Mouse (Mus musculus) c-Kit-positive CD71-positive TER-119-positive erythroid progenitor cells, embryonic 14.5 days (primary cell): ENCODE results near the gene Clca3a1.
A peak's percentile ranks its signal among the peaks of the same experiment; 100 is the strongest.
"Not testable (repeated sequence)": the region's sequence is repeated elsewhere in the genome, so short reads cannot be mapped to it uniquely, and the experiment has no call there.

ENCODE experiments used
- DNase-seq: peaks from one replicate; pipeline ENCODE4 v3.0.0-alpha.2; 2013; ENCODE audit warnings: low spot score

Clca3a1 gene

DNA sequence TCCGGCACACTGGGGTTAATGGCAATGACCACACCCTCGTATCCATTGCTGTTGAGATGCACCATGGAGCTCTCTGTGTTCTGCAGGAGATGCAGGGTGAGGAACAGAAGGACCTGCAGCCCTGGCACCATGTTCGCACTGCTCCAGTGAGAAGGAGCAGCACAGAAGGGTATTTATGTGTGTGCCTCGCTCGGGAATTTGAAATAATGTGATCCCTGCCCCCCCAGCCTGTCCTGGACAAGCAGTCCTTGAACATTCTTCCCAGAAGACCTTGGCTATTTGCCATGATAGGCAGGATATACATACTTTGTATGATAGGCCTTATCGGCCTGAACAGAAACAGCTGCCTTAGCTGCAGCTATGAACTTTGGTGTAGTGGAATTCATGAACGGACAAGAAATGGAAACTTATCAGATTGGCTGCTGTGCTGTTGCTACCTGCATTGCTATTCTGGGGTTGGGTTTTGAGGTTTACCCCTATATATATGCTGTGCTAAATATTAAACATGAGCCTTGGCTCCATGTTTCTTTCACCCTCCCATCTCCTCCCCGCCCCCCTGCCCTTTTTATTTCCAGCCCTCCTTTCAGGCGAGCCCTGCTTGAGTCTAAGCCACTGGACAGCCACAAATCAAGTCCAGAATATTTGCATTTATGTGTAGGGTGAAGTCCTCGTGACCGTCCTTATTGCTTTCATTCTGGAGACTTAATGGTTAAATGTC, at the start of gene Clca3a1:
TSS of gene Clca3a1 (minus strand) at position 386 of the 718 bp plus-strand sequence.
- DNase-seq: peak; percentile 42

DNA sequence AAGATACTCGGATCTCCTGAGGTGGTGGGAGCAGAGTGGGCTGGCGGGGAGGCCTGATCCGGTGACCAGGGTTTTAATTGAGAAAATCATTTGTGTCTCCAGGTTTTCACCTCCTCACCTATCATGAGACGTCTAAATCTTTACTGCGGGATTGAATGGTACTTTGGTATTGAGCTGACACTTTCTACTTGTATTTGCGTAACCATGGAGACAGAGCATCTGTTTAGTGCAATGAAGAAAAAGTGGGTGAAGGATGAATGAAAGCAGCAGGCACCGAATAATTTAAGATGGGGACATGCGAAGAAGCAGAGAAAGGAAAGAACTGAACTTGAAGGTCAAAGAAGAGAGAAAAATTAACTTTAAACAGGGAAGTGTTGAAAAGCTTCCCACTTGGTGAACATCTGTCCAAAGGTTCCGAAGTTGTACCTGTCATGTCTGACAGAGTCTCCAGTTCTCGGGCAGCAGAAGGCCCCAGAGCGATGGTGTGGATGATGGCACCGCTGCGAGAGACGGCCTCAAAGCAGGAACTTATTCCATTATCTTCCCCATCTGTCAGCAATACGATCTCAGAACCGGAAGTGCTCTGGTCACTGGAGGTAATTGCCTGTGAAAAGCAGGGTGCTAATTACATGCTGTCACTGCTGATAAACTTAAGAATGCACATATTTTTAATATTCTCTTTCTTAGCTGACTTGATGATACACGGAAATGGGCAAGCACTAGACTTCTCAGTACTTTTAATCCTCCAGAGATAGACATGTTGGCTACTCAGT, 47.6 kb upstream of the Clca3a1 start:
- DNase-seq: not testable (repeated sequence)

DNA sequence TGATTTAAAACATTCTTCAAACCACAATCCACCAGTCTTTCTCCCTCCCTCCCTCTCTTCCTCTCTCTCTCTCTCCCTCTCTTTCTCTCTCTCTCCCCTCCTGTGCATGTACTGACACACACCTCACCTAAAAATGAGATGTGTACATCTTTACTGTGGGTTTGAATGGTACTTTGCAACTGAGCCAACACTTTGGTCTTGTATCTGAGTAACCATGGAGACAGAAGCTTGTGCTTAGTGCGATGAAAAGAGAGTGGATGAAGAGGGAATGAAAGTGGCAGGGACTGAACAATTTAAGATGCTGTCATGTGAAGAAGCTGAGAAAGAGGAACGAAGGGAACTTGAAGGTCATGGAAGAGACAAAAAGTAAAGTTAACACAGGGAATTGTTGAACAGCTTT, 45.8 kb upstream of the Clca3a1 start:
- not testable (repeated sequence) for DNase-seq

DNA sequence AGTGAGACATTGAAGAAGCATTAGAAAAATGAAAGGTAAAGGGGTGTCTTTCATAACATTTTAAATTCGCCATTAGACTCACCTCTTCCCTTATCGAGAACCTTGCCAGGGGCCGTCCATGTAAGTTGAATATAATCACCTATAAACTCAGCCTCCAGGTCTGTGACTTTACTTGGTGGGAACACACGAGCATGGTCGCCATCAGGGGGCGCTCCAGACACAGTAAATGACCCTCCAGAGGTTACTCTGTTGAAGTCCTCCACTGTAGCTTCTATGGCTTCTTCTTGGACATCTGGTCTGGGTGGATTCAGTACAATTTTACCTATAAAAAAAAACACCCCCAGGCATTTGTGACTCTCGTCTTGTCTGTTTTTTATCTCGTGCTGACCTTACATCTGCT, 41.1 kb upstream of the Clca3a1 start:
- DNase-seq: peak; percentile 41

DNA sequence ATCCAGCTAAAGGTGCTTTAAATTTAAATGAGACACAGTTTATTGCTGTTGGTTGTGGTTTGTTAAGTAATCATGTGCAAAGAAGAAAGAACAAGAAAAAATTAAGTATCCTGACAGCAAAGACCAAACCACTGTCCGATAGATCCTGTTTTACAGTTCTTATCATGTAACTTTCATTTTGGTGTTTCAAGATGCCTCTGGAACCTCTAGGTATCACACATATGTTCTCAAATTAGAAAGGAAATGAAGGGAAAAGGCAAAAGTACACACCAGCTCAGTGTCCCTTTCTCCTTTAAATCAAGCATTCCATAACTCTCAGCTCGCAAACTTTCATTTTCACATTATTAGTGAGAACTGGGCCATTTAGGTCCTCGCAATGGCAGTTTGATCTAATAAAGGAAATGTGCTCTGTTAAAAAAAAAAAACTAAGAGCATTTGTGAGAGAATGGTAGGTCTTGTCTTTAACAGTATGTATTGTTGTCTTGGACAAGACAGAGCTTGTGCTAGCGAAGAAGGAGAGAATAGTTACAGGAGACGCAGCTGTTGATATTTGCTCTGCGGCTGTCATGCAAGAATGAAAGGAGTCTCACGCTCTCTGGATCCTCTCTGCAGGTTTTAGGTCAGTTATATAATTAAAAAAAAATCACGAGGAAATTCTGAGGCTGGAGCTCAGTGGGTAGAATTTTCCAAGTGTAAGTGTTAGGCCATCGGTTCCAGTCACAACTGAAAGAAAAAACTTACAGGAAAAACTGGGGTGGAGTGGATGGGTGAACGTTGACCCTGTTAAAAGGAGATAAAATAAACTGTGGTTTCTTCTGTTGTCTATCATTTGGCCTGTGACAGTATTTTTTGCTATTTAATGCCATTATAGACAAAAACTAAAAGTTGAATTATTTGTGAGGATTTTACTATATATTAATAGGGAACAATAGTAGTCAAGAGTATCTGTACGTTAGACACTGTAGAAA, 24.7 kb upstream of the Clca3a1 start:
- DNase-seq: no peak

DNA sequence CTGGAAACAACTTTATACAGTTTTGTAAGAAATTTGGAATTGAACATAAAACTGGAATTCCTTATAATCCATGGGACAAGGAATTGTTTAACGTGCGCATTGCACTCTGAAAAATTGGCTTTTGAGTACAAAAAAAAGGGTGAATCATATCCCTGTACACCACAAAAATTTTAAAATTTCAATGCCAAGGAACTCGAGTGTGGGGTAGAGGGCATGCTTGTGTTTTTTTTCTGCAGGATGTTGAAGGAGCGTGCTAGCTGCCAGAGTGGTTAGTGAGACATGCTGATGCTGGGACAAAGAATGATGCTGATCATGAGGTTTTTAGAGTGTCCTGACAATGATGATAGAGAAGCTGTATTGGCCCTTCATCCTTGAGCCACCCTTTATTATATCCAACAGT, 4.4 kb upstream of the Clca3a1 start:
- no peak for DNase-seq

DNA sequence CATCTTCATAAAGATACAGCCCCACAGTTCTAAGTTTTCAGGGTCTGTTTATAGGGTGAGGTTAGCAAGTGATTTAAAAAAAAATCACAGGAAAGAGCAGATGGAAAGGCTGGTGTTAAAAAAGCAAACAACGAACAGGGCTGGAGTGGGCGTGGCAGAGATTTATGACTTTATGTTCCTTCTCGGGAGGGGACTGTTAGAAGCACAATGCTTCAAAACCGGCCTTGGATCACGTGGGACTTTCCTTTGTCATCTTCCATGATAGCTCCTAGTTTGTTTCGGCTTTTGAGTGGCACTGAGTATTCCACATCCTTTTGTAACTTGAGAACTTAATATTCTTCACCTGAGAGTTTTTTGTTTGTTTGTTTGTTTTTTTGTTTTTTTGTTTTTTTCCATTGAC, 677 bp upstream of the Clca3a1 start:
- no peak for DNase-seq

DNA sequence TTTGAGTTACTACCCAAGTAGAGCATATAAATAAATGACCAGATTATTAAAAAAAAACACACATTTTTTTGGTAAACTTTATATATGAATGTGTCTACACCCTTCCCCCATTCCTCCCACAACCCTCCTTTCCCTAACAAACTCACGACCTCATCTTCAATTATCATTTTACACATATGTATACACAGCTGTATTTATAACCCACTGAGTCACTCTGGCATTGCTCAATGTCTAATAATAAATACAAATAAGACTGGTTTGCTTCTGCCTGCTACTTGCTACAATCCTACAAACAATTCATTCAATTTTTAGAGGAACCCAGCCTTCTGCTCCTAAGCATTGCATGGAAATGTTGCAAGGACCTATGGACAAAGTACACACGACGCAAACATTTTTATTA, 1.1 kb downstream of the Clca3a1 start:
- no peak for DNase-seq

DNA sequence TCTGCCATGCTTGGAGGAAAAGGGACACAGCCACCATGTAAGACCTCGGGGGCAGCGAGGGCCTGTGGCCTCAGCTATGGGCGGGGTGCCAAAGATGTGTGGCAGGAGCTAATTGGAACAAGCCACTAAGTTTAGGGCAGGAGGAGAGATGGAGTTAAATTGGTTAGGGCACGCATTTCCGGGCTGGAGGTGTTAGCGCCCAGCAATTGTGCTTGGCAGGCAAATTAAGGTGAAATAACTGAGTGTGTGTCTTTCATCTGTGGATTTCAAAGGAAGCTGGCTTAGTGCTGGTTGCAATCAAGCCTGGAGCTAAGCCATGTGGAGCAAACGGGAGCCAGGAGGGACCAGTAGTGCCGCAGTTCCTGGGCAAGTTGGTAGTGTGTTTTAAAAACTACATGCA, 4.7 kb downstream of the Clca3a1 start:
- not testable (repeated sequence) for DNase-seq

DNA sequence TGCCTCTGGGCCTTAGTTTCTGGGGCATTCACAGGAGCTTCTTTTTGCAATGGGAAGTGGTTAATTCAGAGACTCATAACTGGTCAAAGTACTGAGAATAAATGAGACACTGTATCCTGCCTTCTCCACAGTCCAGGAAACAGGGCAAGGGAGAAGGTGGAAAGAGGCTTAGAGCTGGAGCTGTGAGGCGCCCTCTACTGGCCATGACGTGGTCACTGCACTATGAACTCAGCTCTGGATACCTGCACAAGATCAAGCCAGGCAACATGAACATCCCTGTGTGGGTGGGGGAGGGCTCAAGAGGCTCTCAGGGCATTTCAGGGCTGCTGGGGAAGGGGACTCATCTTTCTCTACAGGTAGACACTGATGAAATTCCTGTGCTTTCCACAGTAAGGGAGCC, 7.7 kb downstream of the Clca3a1 start:
- DNase-seq: peak; percentile 23

DNA sequence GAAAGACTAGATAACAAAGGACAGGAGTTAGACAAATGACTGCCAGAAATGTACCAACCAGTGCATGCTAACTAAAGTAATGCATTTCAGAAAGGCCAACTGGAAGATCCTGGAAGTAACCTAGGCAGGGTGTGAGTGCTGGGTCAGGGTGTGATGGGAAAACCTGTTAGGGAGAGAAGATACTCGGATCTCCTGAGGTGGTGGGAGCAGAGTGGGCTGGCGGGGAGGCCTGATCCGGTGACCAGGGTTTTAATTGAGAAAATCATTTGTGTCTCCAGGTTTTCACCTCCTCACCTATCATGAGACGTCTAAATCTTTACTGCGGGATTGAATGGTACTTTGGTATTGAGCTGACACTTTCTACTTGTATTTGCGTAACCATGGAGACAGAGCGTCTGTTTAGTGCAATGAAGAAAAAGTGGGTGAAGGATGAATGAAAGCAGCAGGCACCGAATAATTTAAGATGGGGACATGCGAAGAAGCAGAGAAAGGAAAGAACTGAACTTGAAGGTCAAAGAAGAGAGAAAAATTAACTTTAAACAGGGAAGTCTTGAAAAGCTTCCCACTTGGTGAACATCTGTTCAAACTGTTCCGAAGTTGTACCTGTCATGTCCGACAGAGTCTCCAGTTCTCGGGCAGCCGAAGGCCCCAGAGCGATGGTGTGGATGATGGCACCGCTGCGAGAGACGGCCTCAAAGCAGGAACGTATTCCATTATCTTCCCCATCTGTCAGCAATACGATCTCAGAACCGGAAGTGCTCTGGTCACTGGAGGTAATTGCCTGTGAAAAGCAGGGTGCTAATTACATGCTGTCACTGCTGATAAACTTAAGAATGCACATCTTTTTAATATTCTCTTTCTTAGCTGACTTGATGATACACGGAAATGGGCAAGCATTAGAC, 11.5 kb downstream of the Clca3a1 start:
- not testable (repeated sequence) for DNase-seq

DNA sequence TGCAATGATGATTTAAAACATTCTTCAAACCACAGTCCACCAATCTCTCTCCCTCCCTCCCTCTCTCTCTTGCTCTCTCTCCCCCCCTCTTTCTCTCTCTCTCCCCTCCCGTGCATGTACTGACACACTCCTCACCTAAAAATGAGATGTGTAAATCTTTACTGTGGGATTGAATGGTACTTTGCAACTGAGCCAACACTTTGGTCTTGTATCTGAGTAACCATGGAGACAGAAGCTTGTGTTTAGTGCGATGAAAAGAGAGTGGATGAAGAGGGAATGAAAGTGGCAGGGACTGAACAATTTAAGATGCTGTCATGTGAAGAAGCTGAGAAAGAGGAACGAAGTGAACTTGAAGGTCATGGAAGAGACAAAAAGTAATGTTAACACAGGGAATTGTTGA, 13.1 kb downstream of the Clca3a1 start:
- not testable (repeated sequence) for DNase-seq

DNA sequence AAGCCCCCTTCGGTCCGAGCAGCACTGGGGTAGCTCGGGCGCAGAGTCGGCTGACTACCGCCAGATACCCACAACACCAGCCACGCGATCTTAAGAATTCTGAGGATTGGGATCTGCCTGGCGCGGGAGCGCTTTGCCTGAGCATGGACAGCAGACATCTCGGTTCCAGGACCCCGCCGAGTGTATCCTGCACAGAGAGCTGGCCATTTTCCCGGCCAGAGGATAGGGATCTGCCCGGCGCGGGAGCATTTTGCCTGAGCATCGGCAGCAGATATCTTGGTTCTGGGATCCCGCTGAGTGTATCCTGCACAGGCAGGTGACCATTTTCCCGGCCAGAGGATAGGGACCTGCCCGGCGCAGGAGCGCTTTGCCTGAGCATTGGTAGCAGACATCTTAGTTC, 22.4 kb downstream of the Clca3a1 start:
- DNase-seq: not testable (repeated sequence)

DNA sequence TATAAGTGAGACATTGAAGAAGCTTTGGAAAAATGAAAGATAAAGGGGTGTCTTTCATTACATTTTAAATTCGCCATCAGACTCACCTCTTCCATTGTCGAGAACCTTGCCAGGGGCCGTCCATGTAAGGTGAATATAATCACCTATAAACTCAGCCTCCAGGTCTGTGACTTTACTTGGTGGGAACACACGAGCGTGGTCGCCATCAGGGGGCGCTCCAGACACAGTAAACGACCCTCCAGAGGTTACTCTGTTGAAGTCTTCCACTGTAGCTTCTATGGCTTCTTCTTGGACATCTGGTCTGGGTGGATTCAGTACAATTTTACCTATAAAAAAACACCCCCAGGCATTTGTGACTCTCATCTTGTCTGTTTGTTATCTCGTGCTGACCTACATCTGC, 23.9 kb downstream of the Clca3a1 start:
- no peak for DNase-seq

DNA sequence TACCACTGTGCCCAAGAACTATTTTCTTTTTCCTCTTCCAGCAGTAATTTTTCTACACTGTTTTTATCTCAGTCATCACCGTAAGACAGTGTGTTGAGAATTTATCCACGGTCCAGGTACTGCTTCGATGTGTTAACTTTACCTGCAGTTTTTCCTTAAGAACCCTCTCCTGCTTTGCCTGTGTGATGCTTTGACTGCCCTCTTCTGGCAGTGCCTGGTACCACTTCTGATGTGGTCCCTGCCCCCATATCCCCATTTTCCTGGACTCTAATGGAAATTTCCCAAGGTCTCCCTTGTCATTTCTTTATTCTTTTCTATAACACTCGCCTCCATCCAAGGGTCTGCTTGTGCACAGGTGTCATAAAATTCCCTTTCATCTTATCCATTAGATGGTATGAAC, 37.3 kb downstream of the Clca3a1 start:
- peak; percentile 57 for DNase-seq

DNA sequence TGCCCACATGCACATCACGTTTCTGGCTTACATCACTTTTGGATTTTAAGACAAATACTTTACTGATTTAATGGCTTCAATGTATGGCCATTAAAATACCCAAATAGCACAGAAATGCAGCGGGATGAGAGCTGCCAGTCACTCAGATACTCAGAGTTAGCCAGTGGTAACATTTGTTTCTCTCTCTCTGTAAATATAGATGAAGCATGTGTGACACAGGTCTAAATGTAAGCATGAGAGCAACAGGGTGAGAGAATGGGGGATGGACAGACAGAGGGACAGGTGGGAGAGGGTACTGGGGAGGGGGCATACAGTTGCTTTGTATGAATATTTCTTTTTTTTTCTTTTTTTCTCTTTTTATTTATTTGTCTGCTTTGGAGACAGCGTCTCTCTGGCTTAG, 38.2 kb downstream of the Clca3a1 start:
- not testable (repeated sequence) for DNase-seq

DNA sequence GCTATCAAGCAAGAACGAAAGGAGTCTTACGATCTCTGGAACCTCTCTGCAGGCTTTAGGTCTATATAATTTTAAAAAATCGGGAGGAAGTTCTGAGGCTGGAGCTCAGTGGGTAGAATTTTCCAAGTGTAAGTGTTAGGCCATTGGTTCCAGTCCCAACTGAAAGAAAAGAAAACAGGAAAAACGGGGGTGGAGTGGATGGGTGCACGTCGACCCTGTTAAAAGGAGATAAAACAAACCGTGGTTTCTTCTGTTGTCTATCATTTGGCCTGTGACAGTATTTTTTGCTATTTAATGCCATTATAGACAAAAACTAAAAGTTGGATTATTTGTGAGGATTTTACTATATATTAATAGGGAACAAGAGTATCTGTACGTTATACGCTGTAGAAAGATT, 38.9 kb downstream of the Clca3a1 start:
- no peak for DNase-seq

DNA sequence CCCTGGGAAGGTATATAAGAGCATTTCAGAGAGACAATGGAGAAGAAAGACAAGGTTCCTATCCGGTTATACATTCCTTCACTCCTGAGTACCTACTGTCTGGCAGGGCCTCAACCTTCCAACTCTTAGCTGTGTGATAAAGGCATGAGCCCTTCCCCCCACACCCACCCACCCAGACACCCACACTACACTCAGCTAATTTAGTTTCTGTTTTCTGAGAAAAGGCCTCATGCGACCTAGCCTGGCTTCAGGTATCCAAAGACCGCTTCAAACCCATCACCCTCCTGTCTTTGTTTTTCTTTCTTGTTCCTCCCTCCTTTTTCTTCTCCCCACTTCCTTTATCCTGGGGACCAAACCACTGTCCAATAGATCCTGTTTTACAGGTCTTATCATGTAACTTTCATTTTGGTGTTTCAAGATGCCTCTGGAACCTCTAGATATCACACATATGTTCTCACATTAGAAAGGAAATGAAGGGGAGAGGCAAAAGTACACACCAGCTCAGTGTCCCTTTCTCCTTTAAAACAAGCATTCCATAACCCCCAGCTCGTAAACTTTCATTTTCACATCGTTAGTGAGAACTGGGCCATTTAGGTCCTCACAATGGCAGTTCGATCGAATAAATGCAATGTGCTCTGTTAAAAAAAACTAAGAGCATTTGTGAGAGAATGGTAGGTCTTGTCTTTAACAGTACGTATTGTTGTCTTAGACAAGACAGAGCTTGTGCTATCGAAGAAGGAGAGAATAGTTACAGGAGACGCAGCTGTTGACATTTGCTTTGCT, 39.5 kb downstream of the Clca3a1 start:
- peak; percentile 57 for DNase-seq

DNA sequence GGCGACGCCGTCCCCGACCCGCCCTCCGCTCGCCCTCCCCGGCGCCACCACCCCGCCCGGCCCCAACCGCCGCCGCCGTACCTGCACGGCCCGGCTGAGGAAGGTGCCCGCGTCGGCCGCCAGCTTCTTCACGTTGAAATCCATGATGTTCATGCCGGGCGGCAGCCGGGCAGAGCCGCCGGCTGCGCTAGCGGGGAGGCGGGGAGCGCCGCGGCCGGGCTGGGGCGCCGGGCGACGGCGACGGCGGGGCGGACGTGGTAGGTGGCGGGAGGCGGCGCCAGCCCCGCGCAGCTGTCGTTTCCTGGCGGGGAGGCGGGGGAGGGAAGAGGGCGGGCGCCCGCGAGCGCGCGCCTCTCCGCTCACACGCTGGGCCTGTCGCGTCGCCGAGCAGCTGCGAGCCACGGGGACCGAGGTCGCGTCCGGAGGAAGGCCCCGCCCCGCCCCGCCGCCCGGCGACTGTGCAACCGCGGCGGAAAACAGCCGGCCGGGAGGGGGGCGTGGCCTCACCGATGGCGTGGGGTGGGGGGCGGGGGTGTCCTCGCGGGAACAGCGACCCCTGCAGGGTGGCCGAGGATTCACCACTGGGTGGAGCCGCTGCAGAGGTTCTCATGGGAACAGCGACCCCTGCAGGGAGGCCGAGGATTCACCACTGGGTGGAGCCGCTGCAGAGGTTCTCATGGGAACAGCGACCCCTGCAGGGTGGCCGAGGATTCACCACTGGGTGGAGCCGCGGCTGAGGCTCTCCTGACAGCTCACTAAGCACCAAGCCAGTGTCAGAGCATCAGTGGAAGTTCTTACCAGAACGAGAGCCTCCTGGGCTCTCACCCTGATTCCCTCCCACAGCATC, 40.7 kb downstream of the Clca3a1 start, which contains the start of gene Sh3glb1:
TSS of gene Sh3glb1 (minus strand) at position 435 of the 847 bp plus-strand sequence.
- DNase-seq: peak; percentile 91
